Mouse (Mus musculus): Measurements from ENCODE around the gene Toe1. TPM values are rescaled to one million over a fixed set of nuclear protein-coding genes. Genes with fewer than 3 reads are reported as not detected.

Gene Toe1
- total and polyA plus RNA-seq, 3 experiments = 3.5 to 46.1 (median 12.5) TPM

DNA sequence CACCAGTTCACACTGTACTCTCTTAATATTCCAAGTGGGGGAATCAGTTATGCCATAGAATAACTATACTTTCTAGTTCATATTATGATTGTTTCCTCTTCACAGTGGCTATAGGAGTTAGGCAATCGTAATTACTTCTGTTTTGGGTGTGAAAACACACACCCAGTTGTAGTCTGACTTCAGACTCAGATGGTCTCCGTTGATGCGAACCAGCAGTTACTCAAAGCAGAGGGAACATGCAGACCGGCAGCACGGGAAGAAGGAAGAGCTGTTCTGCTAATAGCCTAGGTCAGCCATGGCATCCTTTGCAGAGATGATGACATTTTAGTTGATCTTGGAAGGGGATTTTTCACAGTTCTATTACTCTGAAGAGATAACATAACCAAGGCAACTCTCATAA is 38.9 kb downstream of the Toe1 start:
- no peak for DNase-seq (ENCODE audit: low spot score)
- Histone ChIP-seq H3K9me3 (replicated peaks) (no peaks in the 10 kb centered on the region), H3K36me3 (replicated peaks) (peaks cover 3% of the 10 kb centered on the region), H3K4me3 (ENCODE audit: low read depth, low read length) (no peak overlapping the region), H3K27me3 (ENCODE audit: insufficient read depth, low read length) (no peaks in the 10 kb centered on the region), H3K4me1 (ENCODE audit: insufficient read depth, low read depth, low read length) (peaks cover 10% of the 10 kb centered on the region; the same call in 1 of the 2 replicates)
- no peak for ATAC-seq (ENCODE audit: extremely low read depth, insufficient number of reproducible peaks, low FRiP score, poor library complexity, severe bottlenecking)
- TF ChIP-seq GATA1 (IDR thresholded peaks at IDR 0.05; ENCODE audit: borderline replicate concordance, low read length) (no peak), TAL1 (conservative IDR thresholded peaks at IDR 0.05; ENCODE audit: low read depth, low read length) (no peak), POLR2AphosphoS5 (IDR thresholded peaks at IDR 0.05; ENCODE audit: insufficient replicate concordance, low read depth, low read length) (no peak), GATA2 (IDR thresholded peaks at IDR 0.05; ENCODE audit: borderline replicate concordance, low read depth, low read length) (no peak), CTCF (IDR thresholded peaks at IDR 0.05; ENCODE audit: low read depth, low read length) (no peak)

DNA sequence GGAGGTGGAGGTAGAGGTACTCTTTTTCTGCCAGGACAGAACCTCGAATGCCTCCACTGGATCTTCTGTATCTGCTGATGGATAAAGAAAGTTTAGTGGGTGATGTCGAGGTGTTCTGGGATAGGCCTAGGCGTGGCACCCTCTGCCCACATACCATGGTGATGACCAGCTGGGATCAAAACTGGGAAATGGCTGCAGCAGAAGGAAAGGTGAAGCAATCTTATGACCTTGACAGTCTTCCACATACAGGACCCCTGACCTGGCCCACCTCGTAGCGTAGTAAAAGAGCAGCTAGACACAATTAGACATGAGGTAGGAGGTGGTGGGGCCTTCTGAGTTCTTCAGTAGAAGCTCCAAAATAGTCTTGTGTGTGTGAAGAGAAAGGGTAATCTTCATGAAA is 43.4 kb downstream of the Toe1 start:
- no peak for ATAC-seq (ENCODE audit: extremely low read depth, insufficient number of reproducible peaks, low FRiP score, poor library complexity, severe bottlenecking)
- H3K27me3 ChIP-seq (ENCODE audit: insufficient read depth, low read length) = no peaks in the 10 kb centered on the region
- H3K9me3 ChIP-seq (replicated peaks) = no peaks in the 10 kb centered on the region
- peaks cover 11% of the 10 kb centered on the region; the same call in 1 of the 2 replicates for H3K4me1 ChIP-seq (ENCODE audit: insufficient read depth, low read depth, low read length)
- no peak for DNase-seq (ENCODE audit: low spot score)
- no peak overlapping the region for H3K4me3 ChIP-seq (ENCODE audit: low read depth, low read length)
- H3K36me3 ChIP-seq (replicated peaks) = peaks cover 3% of the 10 kb centered on the region
- TF ChIP-seq POLR2AphosphoS5 (IDR thresholded peaks at IDR 0.05; ENCODE audit: insufficient replicate concordance, low read depth, low read length) (no peak), CTCF (IDR thresholded peaks at IDR 0.05; ENCODE audit: low read depth, low read length) (no peak), GATA2 (IDR thresholded peaks at IDR 0.05; ENCODE audit: borderline replicate concordance, low read depth, low read length) (no peak), GATA1 (IDR thresholded peaks at IDR 0.05; ENCODE audit: borderline replicate concordance, low read length) (no peak), TAL1 (conservative IDR thresholded peaks at IDR 0.05; ENCODE audit: low read depth, low read length) (no peak)

DNA sequence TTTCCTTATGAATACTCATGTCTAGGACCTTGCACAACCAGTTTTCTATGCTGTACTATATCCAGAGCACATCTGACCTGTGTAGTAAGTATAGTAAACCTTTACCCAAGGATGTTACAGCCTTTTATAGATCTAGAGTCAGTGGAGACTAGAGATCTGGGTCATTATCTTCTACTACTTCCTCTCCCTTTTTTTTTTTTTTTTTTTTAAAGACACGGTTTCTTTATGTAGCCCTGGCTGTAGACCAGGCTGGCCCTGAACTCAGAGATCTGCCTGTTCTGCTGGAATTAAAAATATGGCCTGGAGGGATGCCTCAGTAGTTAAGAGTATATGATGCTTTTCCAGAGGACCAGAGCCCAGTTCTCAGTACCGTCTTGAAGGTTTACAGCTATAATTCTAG is 45.5 kb downstream of the Toe1 start:
- Histone ChIP-seq H3K9me3 (replicated peaks) (no peaks in the 10 kb centered on the region), H3K36me3 (replicated peaks) (peaks cover 3% of the 10 kb centered on the region), H3K27me3 (ENCODE audit: insufficient read depth, low read length) (no peaks in the 10 kb centered on the region), H3K4me3 (ENCODE audit: low read depth, low read length) (no peak overlapping the region), H3K4me1 (ENCODE audit: insufficient read depth, low read depth, low read length) (peaks cover 9% of the 10 kb centered on the region)
- TF ChIP-seq POLR2AphosphoS5 (IDR thresholded peaks at IDR 0.05; ENCODE audit: insufficient replicate concordance, low read depth, low read length) = no peak
- TF ChIP-seq GATA2 (IDR thresholded peaks at IDR 0.05; ENCODE audit: borderline replicate concordance, low read depth, low read length) = no peak
- no peak for TF ChIP-seq CTCF (IDR thresholded peaks at IDR 0.05; ENCODE audit: low read depth, low read length)
- no peak for TF ChIP-seq TAL1 (conservative IDR thresholded peaks at IDR 0.05; ENCODE audit: low read depth, low read length)
- TF ChIP-seq GATA1 (IDR thresholded peaks at IDR 0.05; ENCODE audit: borderline replicate concordance, low read length) = no peak
- no peak for ATAC-seq (ENCODE audit: extremely low read depth, insufficient number of reproducible peaks, low FRiP score, poor library complexity, severe bottlenecking)
- DNase-seq (ENCODE audit: low spot score) = no peak

DNA sequence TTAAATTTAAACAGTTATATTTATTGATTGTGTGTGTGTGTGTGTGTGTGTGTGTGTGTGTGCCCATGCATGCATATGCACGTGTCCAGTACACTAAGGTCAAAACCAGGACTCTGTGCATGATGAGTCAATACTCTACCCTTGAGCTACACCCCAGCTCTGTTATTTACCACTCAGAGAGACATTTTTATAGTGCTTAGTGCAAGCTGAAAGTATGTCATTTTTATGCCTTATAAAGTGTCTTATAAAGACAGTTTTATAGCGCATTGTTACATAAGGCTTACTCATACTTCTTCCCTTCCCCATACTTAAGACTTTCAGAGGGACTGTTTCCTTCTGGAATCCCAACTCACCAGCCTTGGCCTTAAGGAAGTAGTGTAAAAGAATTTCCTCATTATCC is 57.7 kb downstream of the Toe1 start:
- Histone ChIP-seq H3K27me3 (ENCODE audit: insufficient read depth, low read length) (no peaks in the 10 kb centered on the region), H3K9me3 (replicated peaks) (no peaks in the 10 kb centered on the region), H3K4me3 (ENCODE audit: low read depth, low read length) (no peak overlapping the region), H3K36me3 (replicated peaks) (no peaks in the 10 kb centered on the region), H3K4me1 (ENCODE audit: insufficient read depth, low read depth, low read length) (no peaks in the 10 kb centered on the region)
- ATAC-seq (ENCODE audit: extremely low read depth, insufficient number of reproducible peaks, low FRiP score, poor library complexity, severe bottlenecking) (no peak), DNase-seq (ENCODE audit: low spot score) (no peak)
- TF ChIP-seq GATA2 (IDR thresholded peaks at IDR 0.05; ENCODE audit: borderline replicate concordance, low read depth, low read length) (no peak), GATA1 (IDR thresholded peaks at IDR 0.05; ENCODE audit: borderline replicate concordance, low read length) (no peak), TAL1 (conservative IDR thresholded peaks at IDR 0.05; ENCODE audit: low read depth, low read length) (no peak), POLR2AphosphoS5 (IDR thresholded peaks at IDR 0.05; ENCODE audit: insufficient replicate concordance, low read depth, low read length) (no peak), CTCF (IDR thresholded peaks at IDR 0.05; ENCODE audit: low read depth, low read length) (no peak)

Other genes with a start within 250 kb of the Toe1 start
- 193 and 233 TPM in 2 replicates for gene Gpbp1l1, start 250.0 kb downstream of the Toe1 start, total RNA-seq (2014; fragmentation: Nextera tagmentation)
- 158 and 191 TPM in 2 replicates for gene Gpbp1l1, start 250.0 kb downstream of the Toe1 start, total RNA-seq (2017)
- 10.4 and 12.7 TPM in 2 replicates for gene Gpbp1l1, start 250.0 kb downstream of the Toe1 start, polyA plus RNA-seq (2012)
- gene Ccdc17, start 211.0 kb downstream of the Toe1 start, total RNA-seq (2014; fragmentation: Nextera tagmentation) = 5.8 and 6.2 TPM in 2 replicates
- gene Ccdc17, start 211.0 kb downstream of the Toe1 start, total RNA-seq (2017) = 5.0 and 5.9 TPM in 2 replicates
- gene Ccdc17, start 211.0 kb downstream of the Toe1 start, polyA plus RNA-seq (2012) = 0.37 and 0.83 TPM in 2 replicates
- gene Nasp, start 179.7 kb downstream of the Toe1 start, total RNA-seq (2014; fragmentation: Nextera tagmentation) = 134 and 149 TPM in 2 replicates
- gene Nasp, start 179.7 kb downstream of the Toe1 start, total RNA-seq (2017) = 315 and 326 TPM in 2 replicates
- gene Nasp, start 179.7 kb downstream of the Toe1 start, polyA plus RNA-seq (2012) = 11.9 and 25.8 TPM in 2 replicates
- 361 and 367 TPM in 2 replicates for gene Akr1a1, start 156.0 kb downstream of the Toe1 start, total RNA-seq (2014; fragmentation: Nextera tagmentation)
- 830 and 919 TPM in 2 replicates for gene Akr1a1, start 156.0 kb downstream of the Toe1 start, total RNA-seq (2017)
- gene Akr1a1, start 156.0 kb downstream of the Toe1 start, polyA plus RNA-seq (2012) = 138 and 154 TPM in 2 replicates
- 113 and 129 TPM in 2 replicates for gene Prdx1, start 122.1 kb downstream of the Toe1 start, total RNA-seq (2014; fragmentation: Nextera tagmentation)
- gene Prdx1, start 122.1 kb downstream of the Toe1 start, total RNA-seq (2017) = 298 and 303 TPM in 2 replicates
- gene Prdx1, start 122.1 kb downstream of the Toe1 start, polyA plus RNA-seq (2012) = 14.8 and 16.1 TPM in 2 replicates
- 48.9 and 53.1 TPM in 2 replicates for gene Mmachc, start 99.2 kb downstream of the Toe1 start, total RNA-seq (2014; fragmentation: Nextera tagmentation)
- 13.9 and 19.6 TPM in 2 replicates for gene Mmachc, start 99.2 kb downstream of the Toe1 start, total RNA-seq (2017)
- gene Mmachc, start 99.2 kb downstream of the Toe1 start, polyA plus RNA-seq (2012) = 1.6 and 1.8 TPM in 2 replicates
- gene Ccdc163, start 99.1 kb downstream of the Toe1 start, total RNA-seq (2014; fragmentation: Nextera tagmentation) = 25.6 and 44.0 TPM in 2 replicates
- gene Ccdc163, start 99.1 kb downstream of the Toe1 start, total RNA-seq (2017) = 20.4 and 28.5 TPM in 2 replicates
- gene Ccdc163, start 99.1 kb downstream of the Toe1 start, polyA plus RNA-seq (2012) = 2.6 and 4.0 TPM in 2 replicates
- 5.1 and 6.6 TPM in 2 replicates for gene Tesk2, start 86.7 kb downstream of the Toe1 start, total RNA-seq (2014; fragmentation: Nextera tagmentation)
- 4.8 TPM in 2 replicates for gene Tesk2, start 86.7 kb downstream of the Toe1 start, total RNA-seq (2017)
- gene Tesk2, start 86.7 kb downstream of the Toe1 start, polyA plus RNA-seq (2012) = 1.3 and 1.5 TPM in 2 replicates
- 15.9 and 23.3 TPM in 2 replicates for gene Mutyh, start 83 bp upstream of the Toe1 start, total RNA-seq (2014; fragmentation: Nextera tagmentation)
- gene Mutyh, start 83 bp upstream of the Toe1 start, total RNA-seq (2017) = 5.1 and 6.1 TPM in 2 replicates
- gene Mutyh, start 83 bp upstream of the Toe1 start, polyA plus RNA-seq (2012) = 17.9 and 18.7 TPM in 2 replicates
- not detected in 2 replicates for gene Hpdl, start 14.1 kb upstream of the Toe1 start, total RNA-seq (2014; fragmentation: Nextera tagmentation)
- gene Hpdl, start 14.1 kb upstream of the Toe1 start, total RNA-seq (2017) = 0.06 TPM in 1 of 2 replicates, not detected in the other
- not detected in 2 replicates for gene Hpdl, start 14.1 kb upstream of the Toe1 start, polyA plus RNA-seq (2012)
- gene Zswim5, start 69.7 kb upstream of the Toe1 start, total RNA-seq (2014; fragmentation: Nextera tagmentation) = not detected in 2 replicates
- gene Zswim5, start 69.7 kb upstream of the Toe1 start, total RNA-seq (2017) = 0.06 and 0.11 TPM in 2 replicates
- not detected in 2 replicates for gene Zswim5, start 69.7 kb upstream of the Toe1 start, polyA plus RNA-seq (2012)
- gene Urod, start 186.8 kb upstream of the Toe1 start, total RNA-seq (2014; fragmentation: Nextera tagmentation) = 93.9 and 97.7 TPM in 2 replicates
- gene Urod, start 186.8 kb upstream of the Toe1 start, total RNA-seq (2017) = 85.4 and 99.8 TPM in 2 replicates
- gene Urod, start 186.8 kb upstream of the Toe1 start, polyA plus RNA-seq (2012) = 18.8 and 35.6 TPM in 2 replicates
- 12.0 and 12.5 TPM in 2 replicates for gene Hectd3, start 187.7 kb upstream of the Toe1 start, total RNA-seq (2014; fragmentation: Nextera tagmentation)
- 19.2 TPM in 2 replicates for gene Hectd3, start 187.7 kb upstream of the Toe1 start, total RNA-seq (2017)
- gene Hectd3, start 187.7 kb upstream of the Toe1 start, polyA plus RNA-seq (2012) = 14.3 and 25.8 TPM in 2 replicates
- 28.1 and 34.9 TPM in 2 replicates for gene Eif2b3, start 211.8 kb upstream of the Toe1 start, total RNA-seq (2014; fragmentation: Nextera tagmentation)
- gene Eif2b3, start 211.8 kb upstream of the Toe1 start, total RNA-seq (2017) = 31.7 and 31.8 TPM in 2 replicates
- gene Eif2b3, start 211.8 kb upstream of the Toe1 start, polyA plus RNA-seq (2012) = 6.0 and 6.5 TPM in 2 replicates

All from G1E (cell line).